Mouse (Mus musculus) liver, embryonic 14.5 days (tissue): ENCODE measurements around the gene Gm26897. TPM values are rescaled to one million over a fixed set of nuclear protein-coding genes. Genes with fewer than 3 reads are reported as not detected.

Source experiments
- ATAC-seq: fragments of 200-750 bp; cut with Nextera tagmentation; 2 replicates; pipeline ENCODE4 v1.8.0; 2017; ENCODE audit warnings: moderate number of reproducible peaks, mild to moderate bottlenecking, moderate library complexity; ENCODE audit not compliant: insufficient read depth
- DNase-seq, 3 experiments: peaks; one replicate each; pipeline ENCODE4 v3.0.0-alpha.2; 2012 to 2013; ENCODE audit warnings: low read depth in 3 of 3, low spot score in 3 of 3
- H3K27ac ChIP-seq: fragments of 300-500 bp; sonication (generic); 2 replicates; pipeline ENCODE4 v1.5.1; 2014; ENCODE audit warnings: moderate library complexity, mild to moderate bottlenecking, control low read depth, inconsistent platforms
- H3K27me3 ChIP-seq: fragments of 300-500 bp; sonication (generic); 2 replicates; pipeline ENCODE4 v1.6.1; 2014; ENCODE audit warnings: mild to moderate bottlenecking, low read length, moderate library complexity; ENCODE audit not compliant: control insufficient read depth, insufficient read depth
- H3K36me3 ChIP-seq: fragments of 300-500 bp; sonication (generic); replicated peaks from 2 replicates; pipeline ENCODE4 v1.6.1; 2014; ENCODE audit warnings: low read depth; ENCODE audit not compliant: control insufficient read depth, insufficient read depth
- H3K4me1 ChIP-seq, 2 experiments: fragments of 200-500 bp in 1 of 2; fragments of 300-500 bp in 1 of 2; sonication (generic) in 1 of 2; replicated peaks; 2 replicates each; pipeline ENCODE4 v1.6.1; 2012 to 2014; ENCODE audit warnings: antibody characterized with exemption in 1 of 2, inconsistent platforms in 1 of 2, low read length in 1 of 2; ENCODE audit not compliant: control insufficient read depth in 2 of 2, insufficient read depth in 2 of 2
- H3K4me2 ChIP-seq: fragments of 300-500 bp; sonication (generic); 2 replicates; pipeline ENCODE4 v1.6.1; 2014; ENCODE audit warnings: low read depth, mild to moderate bottlenecking, control low read depth, moderate library complexity
- H3K4me3 ChIP-seq, 2 experiments: fragments of 200-500 bp in 1 of 2; fragments of 300-500 bp in 1 of 2; sonication (generic) in 1 of 2; 2 replicates each; pipeline ENCODE4 v1.5.1; 2012 to 2014; ENCODE audit warnings: low read depth in 2 of 2, low read length in 2 of 2, mild to moderate bottlenecking in 2 of 2, control low read depth in 1 of 2, inconsistent platforms in 1 of 2, moderate library complexity in 1 of 2; ENCODE audit not compliant: insufficient read depth in 1 of 2
- H3K9ac ChIP-seq: fragments of 300-500 bp; sonication (generic); replicated peaks from 2 replicates; pipeline ENCODE4 v1.6.1; 2014; ENCODE audit warnings: mild to moderate bottlenecking, control low read depth, moderate library complexity
- H3K9me3 ChIP-seq: fragments of 300-500 bp; sonication (generic); 2 replicates; pipeline ENCODE4 v1.6.1; 2016; ENCODE audit warnings: low read length, mixed read lengths; ENCODE audit not compliant: control insufficient read depth
- CTCF ChIP-seq: IDR thresholded peaks from 2 replicates; pipeline ENCODE4 v1.5.1; 2016; ENCODE audit warnings: antibody characterized with exemption, low read depth, control low read depth
- EP300 ChIP-seq: IDR thresholded peaks from 2 replicates; pipeline ENCODE4 v1.6.1; 2016; ENCODE audit warnings: antibody characterized with exemption, low read depth
- WGBS: fragments of 180-500 bp; shearing (Covaris S2); extraction: QIAGEN DNeasy Blood & Tissue Kit; methylation state at CpG from one replicate; pipeline ENCODE4 v1.1.7; 2014; ENCODE audit not compliant: insufficient replicate concordance; 5-methylcytosine and 5-hydroxymethylcytosine counted together
- polyA plus RNA-seq, 2 experiments: library from polyadenylated mRNA; depleted of rRNA in 1 of 2; stranded (reverse) in 1 of 2; unstranded in 1 of 2; fragments of >200 nt; fragmentation: Nextera tagmentation in 1 of 2; extraction: Ambion mirVana in 1 of 2; gene quantifications; 2 replicates each; pipeline versions ENCODE4 v1.2.1 to v1.2.3; 2012 to 2014

The Gm26897 gene
- polyA plus RNA-seq, 2 experiments, result not detected

DNA sequence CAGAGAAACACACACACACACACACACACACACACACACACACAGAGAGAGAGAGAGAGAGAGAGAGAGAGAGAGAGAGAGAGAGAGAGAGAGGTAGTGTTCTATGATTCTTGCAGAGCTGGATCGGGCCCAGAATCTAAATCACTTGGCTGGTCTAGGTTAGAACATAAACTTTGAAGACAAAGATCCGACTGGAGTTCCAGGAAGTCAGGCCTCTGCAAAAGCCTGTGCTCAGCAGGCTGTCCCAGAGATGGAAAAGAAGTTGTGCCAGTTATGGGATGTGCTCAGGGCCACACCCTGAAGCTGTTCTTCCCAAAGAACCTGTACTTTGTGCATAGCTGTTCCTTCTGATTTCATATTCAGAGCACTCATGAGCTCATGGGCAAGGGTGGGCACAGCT lies 1.5 kb upstream of the Gm26897 start:
- Histone ChIP-seq H3K4me1 (no peaks in the 10 kb centered on the region), H3K27me3 (no peaks in the 10 kb centered on the region), H3K27ac (no peak overlapping the region), H3K36me3 (no peaks in the 10 kb centered on the region), H3K9ac (no peak overlapping the region), H3K9me3 (no peaks in the 10 kb centered on the region), H3K4me2 (no peak overlapping the region), H3K4me3 (no peak overlapping the region)
- WGBS, result 40% methylated on average over 2 of the region's 2 CpGs
- TF ChIP-seq EP300 (no peak), CTCF (no peak)
- DNase-seq (no peak), ATAC-seq (no peak)

DNA sequence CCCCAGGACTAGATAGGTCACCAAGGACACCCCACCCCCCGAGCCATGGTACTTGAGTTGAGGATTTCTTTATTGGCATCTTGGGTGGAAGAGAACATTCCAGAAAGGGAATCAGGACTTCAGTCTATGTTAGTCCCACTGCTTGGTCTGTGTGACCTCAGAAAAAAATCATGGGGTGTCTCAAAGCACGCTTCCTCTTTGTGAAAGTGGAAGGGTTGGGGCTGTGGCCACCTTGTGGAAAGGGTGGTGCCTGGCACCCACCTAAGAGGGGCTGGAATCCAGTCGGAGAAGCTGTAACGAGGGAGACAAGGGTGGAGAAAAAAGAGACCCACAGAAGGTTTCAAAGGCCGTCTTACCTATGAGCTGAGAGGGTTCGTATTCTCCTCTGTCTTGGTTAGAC lies 5.8 kb downstream of the Gm26897 start:
- WGBS, result 40% methylated on average over 6 of the region's 6 CpGs
- H3K27ac ChIP-seq, result no peak overlapping the region
- TF ChIP-seq EP300, result no peak
- TF ChIP-seq CTCF, result no peak

DNA sequence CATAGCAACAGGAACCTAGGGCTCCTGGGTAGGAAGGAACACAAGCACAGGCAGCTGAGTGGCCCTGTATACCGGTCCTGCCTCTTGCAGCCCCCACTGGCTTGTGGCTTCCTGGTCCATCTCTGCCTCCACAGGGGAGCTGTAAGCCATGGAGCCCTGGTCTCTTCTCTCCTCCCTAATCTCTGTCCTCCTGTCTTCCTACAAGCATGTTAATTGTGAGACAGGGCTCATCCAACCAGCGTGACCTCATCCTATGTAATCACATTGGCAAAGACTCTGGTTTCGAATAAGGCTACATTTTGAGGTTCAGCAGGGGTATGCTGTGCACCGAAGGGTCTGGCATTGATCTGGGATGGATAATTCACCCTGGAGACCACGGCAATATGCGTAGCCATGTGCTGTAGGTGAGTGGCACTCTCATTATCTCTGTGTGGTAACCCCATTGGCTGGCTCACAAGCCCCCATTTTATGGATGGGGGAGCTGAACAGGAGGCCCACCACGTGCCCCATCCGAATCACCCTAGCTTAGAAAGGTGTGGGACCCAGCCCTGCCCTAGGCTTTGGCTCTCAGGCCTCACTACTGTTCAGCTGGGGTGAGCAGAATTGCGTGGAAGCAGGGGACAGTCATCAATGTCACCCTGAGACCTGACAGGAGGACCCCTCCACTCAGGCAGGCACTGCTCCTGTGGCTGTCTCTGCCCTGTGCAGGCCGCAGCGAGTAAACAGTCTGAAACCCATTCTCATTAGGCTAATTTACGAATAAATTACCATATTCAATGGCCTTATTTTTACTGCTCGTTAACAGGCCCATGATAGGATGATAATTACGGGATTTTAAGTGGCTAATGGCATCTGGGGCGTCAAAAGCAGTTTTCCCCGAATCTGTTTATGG lies 6.9 kb downstream of the Gm26897 start:
- Histone ChIP-seq H3K36me3 (no peaks in the 10 kb centered on the region), H3K9me3 (no peaks in the 10 kb centered on the region), H3K4me1 (no peaks in the 10 kb centered on the region), H3K4me3 (no peak overlapping the region), H3K27ac (no peak overlapping the region), H3K27me3 (peaks cover 6% of the 10 kb centered on the region), H3K9ac (no peak overlapping the region), H3K4me2 (no peak overlapping the region)
- no peak for ATAC-seq
- DNase-seq, result no peak
- TF ChIP-seq EP300 (no peak), CTCF (no peak)
- WGBS, result 22% methylated on average over 16 of the region's 16 CpGs

More for the DNA sequence above, 5.8 kb downstream of the Gm26897 start:
- no peak for ATAC-seq
- Histone ChIP-seq H3K4me1 (no peaks in the 10 kb centered on the region), H3K9me3 (no peaks in the 10 kb centered on the region), H3K36me3 (no peaks in the 10 kb centered on the region), H3K9ac (no peak overlapping the region), H3K4me3 (no peak overlapping the region), H3K27me3 (peaks cover 6% of the 10 kb centered on the region), H3K4me2 (no peak overlapping the region)
- no peak for DNase-seq

DNA sequence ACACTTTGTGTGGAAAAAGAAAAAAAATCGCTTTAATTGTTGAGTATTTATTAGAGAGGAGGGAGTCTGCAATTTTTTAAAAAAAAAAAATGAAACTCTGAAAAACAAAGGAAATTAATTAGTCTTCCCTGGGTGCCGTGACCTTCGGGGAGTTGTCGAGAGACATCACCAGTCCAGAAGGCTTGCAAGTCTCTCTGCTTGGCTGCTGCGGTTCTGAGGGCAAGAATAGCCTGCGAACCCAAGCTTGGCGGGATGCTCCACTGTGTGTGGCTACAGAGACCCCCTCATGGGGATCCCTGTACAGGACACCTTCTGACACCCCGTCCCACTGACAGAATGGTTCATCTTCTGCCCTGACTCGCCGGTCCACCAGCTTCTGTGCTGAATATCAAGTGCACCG lies 7.6 kb downstream of the Gm26897 start:
- Histone ChIP-seq H3K4me2 (no peak overlapping the region), H3K9me3 (no peaks in the 10 kb centered on the region), H3K27ac (no peak overlapping the region), H3K36me3 (no peaks in the 10 kb centered on the region), H3K9ac (no peak overlapping the region), H3K4me3 (no peak overlapping the region), H3K27me3 (peaks cover 6% of the 10 kb centered on the region), H3K4me1 (no peaks in the 10 kb centered on the region)
- TF ChIP-seq EP300, result no peak
- TF ChIP-seq CTCF, result no peak
- DNase-seq, result no peak
- no peak for ATAC-seq
- 9% methylated on average over 11 of the region's 11 CpGs for WGBS

DNA sequence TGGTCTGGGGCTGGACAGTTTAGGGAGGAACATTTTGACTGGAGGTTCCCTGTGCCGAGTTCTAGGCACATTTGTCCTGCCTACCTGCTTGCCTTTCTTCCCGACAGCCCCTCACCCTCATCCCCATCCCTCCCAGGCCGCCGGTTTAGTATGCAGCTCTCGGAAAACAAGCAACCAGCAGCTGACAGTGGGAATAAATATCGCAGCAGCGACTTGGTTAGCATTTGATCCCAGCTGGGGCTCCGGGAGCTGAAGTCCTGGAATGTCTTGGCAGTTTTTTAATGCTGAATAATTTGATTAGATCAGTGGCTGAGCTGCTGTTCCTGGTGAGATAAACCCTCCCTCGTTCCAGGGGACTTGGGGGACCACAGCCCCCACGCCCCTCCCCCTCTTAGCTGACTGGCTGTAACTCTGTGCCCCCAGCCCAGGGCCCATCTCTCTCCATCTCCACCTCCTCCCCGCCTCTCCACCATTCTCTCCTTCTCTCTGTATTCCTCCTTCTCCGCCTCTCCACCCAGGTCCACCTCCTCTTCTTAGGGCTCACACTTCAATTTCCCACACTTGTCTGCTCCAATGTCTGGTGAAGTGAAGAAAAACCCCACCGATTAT lies 8.7 kb downstream of the Gm26897 start:
- Histone ChIP-seq H3K36me3 (no peaks in the 10 kb centered on the region), H3K4me1 (no peaks in the 10 kb centered on the region), H3K27me3 (peaks cover 6% of the 10 kb centered on the region), H3K27ac (no peak overlapping the region), H3K9ac (no peak overlapping the region), H3K4me2 (no peak overlapping the region), H3K9me3 (no peaks in the 10 kb centered on the region), H3K4me3 (no peak overlapping the region)
- TF ChIP-seq EP300, result no peak
- no peak for TF ChIP-seq CTCF
- no peak for ATAC-seq
- no peak for DNase-seq
- 14% methylated on average over 13 of the region's 13 CpGs for WGBS
